Mouse (Mus musculus) NIH3T3 (cell line): ENCODE results near the gene Slc9a7.

Source experiments
- DNase-seq: peaks from one replicate; pipeline ENCODE4 v3.0.0-alpha.2; 2012; ENCODE audit warnings: low read depth

Gene Slc9a7

DNA sequence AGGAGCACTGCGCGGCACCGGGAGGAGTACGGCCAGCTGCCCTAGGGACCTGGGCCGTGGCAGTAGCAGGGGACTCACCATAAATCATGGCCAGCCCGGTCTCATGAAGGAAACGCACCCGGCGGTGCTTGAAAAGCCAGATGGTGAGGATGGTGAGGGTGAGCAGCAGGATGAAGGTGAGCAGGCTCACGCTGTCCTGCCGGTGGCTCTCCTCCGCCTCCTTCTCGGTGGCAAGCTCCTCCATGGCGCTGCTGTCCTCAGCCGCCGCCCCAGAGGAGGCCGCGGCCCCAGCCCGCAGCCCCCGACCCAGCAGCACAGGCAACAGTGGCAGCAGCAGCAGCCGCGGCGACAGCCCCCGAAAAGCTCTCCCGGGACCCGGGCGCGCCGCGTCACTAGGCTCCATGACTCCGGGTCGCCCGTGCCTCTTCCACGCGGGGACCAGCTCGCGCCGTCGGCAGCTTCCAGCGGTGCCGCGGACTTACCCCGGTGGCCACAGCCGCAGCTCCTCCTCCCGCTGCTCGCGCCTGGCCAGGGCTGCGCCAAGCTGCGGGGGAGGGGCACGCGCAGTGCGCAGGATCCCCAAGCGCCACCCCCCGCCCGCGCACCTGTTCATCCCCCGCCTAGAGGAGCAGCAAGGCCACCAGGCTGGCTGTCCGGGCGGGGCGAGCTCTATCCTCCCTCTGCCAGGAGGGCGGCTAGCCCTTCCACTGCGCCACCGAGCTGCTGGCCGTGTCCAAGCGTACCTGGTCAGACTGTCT, at the start of gene Slc9a7:
Gene Slc9a7, minus strand, starts transcription at position 526 of the 758 bp plus-strand sequence.
- DNase-seq, result no peak

DNA sequence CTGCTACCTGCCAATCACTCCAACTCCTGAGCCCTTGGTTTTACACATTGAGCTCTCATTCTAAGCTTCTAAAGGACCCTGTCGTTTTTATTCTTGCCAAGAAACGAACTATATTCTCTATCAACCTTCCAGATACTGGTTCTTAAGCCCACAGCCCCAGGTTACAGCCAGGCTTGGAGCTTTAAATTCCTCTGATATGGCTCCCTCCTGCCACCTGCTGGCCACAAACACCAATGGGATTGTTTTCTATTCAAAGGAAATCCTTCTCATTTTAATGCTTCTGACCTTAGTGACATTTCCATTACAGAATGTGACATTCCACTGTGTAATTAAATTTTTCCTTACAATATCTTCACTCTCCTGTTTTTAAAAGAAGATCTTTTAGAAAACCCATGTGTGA, 44.1 kb upstream of the Slc9a7 start:
- peak; percentile 47 for DNase-seq

DNA sequence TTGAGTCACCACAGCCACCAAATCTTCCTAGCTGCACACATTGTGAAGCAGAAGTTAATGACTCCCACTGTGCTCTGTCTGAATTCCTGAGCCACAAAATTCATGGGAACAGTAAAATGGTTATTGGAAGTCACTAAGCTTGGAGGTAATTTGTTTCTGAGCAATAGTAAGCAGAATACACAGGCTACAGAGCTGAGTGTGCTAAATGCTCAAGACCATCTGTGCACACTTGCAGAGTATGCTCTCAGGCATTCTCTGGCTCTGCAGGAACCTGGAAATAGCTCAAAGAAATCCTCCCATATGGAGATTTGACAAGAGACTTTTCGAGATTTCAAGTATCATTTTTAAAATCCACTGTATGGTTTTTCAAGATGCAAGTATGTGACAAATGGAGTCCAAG, 41.1 kb upstream of the Slc9a7 start:
- DNase-seq, result peak; percentile 10

DNA sequence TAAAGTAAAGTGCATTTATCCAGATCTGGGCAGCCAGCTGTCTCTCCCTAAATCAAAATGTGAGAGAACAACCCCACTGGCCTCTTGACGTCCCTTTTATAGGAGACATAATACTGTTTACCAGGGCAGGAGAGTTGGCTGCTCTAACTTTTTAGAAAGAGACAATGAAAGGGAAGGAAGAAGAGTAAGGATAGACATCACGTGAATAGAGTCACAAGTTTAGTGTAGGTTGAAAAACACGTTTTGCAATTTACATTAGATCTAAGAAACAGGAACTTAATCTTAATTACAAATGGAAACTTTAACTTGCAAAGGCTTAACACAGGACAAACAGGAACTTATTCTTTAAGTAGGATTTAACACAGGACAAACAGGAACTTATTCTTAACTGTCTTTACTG, 15.6 kb upstream of the Slc9a7 start:
- DNase-seq, result no peak

DNA sequence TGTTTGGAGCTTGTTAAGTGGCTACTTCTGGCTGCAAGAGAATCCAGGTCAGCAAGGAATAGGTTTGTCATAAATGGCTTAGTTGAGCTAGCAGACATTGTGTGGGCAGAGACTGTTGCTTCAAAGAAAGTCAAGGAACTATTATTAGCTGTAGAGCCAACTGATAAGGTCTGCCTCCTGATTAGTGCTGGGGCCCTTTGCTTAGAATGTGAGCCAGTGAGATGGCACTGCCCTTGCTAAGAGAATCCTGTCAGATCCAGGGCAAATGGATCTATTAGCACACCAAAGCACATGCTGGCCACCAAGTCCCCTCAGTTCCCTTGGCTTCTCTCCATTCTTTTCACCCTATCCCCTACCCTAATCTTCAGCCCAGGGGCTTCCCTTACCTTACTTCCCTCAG, 14.3 kb upstream of the Slc9a7 start:
- DNase-seq, result no peak

DNA sequence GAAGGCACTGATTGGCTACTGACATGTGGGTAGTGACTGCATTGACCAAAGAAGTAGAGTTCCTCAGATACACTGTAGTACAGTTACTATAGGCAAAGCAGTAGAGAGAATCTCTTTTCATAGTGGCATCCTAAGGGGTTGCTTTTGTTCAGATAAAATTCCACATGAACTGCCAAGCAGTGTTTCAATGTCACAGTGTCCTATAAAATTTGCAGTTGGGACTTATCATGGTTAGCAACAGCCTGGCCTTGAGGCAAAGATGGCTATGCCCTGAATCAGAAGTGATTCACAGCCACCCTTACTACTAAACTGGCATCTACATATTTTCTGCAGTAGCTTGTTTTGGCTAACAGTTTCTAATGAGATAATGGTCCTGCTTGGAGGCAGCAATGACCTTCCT, 11.7 kb upstream of the Slc9a7 start:
- no peak for DNase-seq

DNA sequence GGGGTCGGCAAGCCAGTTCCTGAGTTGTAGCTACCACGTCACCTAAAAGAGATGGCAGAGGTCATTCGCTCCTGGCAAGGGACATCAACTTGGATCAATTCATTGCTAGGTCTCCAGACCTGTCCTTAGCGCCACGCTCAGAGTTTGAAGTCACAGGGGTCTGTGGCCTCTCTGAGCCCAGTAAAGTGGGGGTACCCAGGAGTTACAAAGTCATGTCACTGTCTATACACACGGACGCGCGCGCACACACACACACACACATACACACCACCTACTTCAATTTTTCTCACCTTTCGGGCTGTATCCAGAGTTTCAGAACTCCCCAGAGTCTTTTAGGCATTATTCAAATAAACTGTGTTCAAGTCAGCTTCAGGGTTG, 422 bp upstream of the Slc9a7 start:
- no peak for DNase-seq

DNA sequence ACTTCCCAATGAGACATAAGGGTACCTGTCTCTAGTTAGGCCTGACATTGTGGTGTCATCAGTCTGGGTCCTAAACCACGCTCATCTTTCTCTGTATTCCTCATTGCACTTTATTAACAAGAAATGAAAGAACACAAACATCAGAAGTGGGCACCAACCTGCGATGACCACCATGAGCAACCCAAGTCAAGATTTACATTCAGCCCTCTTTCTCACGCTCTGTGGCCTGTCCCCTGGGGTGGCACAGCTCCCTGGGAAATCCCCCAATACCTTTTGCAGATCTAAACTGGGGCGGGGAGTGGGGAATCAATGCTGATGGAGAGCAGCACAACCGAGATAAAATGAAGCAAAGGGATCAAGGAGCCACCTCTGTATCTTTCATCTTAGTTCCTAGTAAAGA, 892 bp downstream of the Slc9a7 start:
- no peak for DNase-seq

DNA sequence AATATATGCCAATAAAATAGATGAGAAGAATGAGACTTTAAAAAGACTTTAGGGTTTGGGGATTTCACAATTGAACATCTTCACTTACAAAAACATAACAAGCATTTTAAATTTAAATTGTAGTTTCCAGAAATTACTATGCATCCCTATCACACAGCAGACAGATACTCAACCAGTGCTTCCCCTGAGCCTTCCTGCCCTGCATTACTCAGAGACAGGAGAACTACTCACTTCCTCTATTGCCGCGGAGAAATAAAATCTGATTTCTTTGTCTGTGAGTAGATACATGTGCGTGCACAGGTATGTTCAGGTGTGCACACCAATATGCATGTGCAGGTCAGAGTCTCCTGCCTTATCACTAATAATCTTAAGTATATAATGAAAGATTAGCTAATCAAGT, 2.9 kb downstream of the Slc9a7 start:
- no peak for DNase-seq

DNA sequence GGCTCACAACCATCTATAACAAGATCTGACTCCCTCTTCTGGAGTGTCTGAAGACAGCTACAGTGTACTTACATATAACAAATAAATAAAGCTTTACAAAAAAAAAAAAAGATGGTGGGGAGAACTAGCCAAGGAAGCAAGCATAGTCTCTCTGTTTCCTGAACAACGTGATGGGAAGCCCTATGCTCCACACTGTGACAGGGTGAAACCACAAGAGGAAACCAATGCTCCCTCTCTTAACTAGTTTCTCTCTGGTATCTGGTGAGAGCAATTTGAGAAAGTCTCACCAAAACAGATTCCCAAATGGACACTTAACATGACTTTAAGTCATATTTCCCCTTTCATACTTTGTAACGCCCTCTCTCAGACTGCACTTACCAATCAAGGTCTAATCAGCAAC, 5.4 kb downstream of the Slc9a7 start:
- no peak for DNase-seq

DNA sequence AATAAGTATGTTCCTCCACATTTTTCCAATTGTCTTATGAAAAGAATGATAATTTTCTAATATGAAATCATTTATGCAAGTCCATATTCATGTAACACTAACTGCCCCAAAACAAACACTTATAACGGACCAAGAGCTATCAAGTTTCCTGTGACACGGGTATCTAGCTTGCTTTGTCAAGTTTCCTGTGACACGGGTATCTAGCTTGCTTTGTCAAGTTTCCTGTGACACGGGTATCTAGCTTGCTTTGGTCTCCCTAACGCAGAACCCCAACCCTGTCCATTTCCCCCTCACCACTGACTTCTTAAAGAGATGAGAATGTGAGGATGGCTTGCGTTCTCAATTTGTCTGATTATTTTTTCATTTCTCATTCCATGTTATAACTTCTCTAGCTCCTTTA, 12.2 kb downstream of the Slc9a7 start:
- no peak for DNase-seq

DNA sequence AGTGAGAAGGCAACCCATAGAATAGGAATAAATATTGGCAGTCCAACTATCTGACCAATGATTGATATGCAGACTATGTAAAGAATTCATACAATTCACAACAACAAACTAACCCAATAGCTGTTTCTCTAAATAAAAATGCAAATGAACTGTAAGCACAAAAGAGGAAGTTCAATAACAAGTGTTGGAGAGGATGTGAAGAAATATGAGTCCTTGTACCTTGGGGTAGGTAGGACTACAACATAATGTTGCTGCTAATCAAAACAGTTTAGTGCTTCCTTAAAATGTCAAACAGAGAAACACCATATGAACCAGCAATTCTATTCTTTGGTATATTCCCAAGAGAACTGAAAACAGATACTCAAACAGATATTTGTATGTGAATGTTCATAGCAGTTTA, 17.8 kb downstream of the Slc9a7 start:
- no peak for DNase-seq

DNA sequence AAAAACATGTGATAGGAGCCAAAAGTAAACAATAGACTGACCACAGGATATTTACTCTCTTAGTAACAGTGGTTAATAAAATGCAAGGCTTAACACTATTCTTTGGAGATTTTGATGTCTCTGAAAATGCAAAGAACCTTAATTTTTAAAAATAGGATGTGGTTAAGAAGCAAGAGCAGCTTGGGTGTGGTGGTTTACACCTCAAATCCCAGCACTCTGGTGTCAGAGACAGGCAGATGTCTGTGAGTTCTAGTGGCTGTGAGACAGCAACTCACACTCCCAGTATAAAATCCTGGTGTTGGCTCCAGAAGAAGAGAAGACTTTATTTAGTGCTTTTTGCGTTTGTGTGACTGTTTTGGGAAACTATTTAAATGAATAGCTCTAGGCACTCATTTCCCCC, 19.6 kb downstream of the Slc9a7 start:
- DNase-seq, result no peak

DNA sequence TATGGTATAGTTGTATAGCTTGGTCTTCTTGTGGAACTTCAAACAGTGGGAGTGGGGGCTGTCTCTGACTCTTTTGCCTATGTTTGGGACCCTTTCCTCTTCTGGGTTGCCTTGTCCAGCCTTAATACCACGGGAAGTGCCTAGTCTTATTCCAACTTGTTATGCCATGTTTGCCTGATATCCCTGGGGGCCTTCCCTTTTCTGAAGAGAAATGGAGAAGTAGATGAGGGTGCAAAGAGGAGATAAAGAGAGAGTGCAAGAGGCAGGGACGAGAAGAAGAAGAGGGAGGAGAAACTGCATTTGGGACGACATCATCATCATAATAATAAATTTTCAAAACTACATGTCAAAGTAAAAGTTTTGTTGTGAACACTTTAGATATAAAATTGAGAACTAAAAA, 21.6 kb downstream of the Slc9a7 start:
- DNase-seq, result no peak

DNA sequence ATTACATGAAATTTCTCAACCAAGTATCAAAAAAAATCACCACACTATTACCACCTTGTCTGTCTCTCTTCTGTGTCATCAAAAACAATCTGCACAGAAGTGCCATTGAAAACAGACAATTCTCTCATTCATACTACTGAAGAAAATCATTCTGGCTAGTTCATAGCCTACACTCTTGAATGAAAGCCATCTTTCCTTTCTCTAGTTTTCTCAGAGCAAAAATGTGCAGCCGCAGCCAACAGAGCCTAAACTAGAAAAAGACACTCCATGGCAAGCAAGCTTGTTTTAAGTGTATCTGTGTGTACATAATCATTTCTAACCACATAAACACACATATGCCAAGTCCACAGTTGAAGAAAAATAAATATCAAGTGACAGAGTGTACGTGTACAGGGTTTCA, 27.2 kb downstream of the Slc9a7 start:
- DNase-seq, result no peak

DNA sequence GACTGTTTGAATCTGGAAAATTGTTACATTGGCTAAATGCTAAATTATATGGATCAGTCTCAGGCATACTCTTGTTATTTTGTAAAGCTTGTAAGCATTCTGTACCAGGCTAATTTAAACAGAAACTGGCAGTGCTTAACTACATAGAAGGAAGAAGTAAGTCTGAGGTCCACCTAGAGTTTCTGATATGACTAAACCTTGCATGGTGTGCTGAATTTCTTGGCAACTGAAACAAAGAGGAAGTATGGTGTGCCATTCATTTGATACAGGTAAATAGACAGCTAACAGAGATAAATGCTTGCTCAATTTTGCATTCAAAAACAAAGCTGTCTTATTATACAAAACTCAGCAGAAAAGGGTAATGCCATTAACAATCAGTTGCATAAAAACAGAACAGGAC, 63.5 kb downstream of the Slc9a7 start:
- no peak for DNase-seq

DNA sequence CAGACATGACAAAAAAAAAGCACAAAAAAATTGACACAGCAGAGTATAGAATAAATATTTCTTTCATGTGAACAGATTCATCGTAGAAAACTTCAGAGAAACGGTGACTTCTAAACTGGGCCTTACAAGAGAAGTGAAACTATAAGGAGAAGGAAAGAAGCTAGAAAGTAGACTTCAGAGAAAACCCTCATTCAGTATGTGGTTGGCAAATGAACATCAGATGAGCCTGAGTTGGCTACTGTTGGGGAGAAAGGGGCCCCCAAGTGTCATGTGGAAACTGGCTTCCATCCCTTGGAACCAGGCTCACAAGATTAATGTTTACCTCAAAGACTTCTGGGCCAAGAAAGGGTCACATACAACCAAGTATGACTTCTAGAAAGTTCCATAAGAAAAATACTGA, 70.1 kb downstream of the Slc9a7 start:
- no peak for DNase-seq

DNA sequence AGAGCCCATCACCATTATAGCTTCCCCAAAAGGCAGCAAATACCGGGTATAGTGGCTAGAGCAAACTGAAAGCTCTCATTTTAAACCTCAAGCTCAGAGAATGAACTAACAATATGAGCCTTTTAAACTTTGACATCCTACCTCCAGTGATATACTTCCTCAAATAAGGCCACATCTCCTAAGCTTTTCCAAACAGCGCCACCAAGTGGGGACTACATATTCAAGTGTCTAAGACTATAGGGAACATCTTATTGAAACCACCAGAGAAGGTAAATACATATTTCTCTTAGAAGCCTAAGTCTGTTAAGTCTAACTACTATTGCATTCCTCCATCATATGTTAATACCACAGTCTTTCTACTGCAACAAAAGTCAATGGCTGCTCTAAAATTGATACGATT, 106.0 kb downstream of the Slc9a7 start:
- no peak for DNase-seq

DNA sequence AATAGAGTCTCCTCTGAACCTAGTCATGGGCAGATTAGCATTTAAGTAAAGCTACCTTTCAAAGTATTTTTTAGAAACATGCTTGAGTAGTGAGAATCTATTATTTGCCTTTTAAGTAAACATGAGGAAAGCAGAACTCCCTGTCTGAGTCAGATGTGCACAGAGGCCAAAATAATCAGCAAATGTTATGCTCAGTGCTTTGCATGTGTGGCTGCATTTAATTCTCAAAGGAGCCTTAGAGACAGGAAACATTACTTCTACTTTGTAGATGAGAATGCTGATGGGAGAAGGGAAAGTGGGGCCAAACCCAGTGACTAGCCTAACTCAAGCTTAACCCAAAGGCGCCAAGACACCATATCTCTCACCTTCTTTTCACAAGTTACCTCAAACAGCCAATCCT, 114.8 kb downstream of the Slc9a7 start:
- no peak for DNase-seq

DNA sequence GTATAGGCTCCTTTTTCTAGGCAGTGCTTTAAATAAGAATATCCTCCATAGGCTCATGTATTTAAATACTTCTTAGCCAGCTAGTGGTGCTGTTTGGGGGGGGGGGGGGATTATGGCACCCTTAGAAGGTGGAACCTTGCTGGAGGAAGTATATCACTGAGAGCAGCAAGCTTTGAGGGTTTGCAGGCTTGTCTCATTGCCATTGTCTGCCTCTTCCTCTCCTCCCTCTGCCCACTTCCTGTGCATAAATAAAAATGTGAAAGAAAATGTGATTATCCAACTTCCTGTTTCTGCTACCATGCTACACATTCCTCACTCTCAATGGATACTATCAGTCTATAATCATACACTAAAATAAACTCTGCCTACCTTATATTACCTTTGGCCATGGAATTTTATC, 123.2 kb downstream of the Slc9a7 start:
- no peak for DNase-seq

DNA sequence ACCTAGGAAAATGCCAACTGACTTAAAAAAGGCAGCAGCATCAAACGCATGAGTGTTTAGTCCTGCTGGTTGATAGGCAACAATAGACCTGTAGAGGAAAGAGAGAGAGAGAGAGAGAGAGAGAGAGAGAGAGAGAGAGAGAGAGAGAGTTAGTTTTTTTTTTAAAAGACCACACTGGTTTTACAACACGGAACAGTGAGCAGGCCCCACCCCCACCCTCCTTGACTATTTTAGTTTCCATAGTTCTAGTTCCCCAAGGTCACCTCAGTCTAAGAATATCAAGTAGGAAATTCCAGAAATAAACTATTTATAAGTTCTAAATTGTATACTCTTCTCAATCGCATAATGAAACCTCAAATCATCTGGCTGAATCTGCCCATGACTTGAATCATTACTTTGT, 126.6 kb downstream of the Slc9a7 start:
- no peak for DNase-seq

DNA sequence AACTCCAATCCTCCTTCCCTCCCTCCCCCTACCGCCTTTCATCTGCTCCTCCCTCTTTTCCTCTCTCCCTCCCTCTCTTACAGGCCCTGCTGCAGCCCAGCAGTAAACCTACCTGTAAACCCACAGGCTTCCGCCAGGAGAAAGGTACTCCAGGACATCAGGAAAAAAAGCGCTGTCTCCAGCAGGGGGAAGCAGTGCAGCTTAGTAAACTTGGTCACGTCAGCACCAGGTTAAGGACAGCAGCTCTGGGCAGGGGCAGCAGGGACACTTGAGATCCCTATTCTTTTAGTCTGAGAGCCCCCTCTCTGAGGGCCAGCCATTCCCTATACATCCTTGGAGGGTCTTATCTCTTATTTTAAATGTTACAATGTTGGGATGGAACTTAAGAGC, 129.3 kb downstream of the Slc9a7 start:
- peak; percentile 68 for DNase-seq

DNA sequence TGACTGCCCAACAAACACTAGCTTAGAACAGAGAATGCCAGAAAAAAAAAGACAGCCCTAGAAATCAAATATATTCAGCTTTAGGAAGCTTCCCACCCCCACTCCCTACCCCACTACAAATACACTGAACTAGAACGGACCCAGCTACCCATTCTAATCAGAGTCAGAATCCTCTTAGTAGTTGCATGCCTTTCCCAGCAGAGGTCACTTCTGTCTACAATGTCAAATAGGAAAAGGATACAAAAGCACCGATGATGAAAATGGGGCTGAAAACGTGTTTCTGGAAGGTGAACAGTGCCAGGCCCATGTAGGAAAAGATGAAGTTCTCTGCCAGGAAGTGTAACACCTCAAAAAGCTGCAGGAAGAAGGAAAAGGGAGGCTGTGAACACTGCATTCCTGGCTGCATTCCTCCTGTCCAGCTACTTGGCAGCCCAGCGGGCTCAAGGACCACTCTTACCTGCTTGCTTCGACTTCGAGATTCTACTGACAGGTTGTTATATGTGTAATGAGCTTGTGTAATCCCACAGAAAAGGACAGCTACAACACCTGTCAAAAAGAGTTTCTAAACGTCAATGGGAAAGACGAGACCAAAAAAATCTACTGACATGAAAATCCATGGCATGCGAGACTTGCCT, 129.8 kb downstream of the Slc9a7 start:
- peak; percentile 19 for DNase-seq

DNA sequence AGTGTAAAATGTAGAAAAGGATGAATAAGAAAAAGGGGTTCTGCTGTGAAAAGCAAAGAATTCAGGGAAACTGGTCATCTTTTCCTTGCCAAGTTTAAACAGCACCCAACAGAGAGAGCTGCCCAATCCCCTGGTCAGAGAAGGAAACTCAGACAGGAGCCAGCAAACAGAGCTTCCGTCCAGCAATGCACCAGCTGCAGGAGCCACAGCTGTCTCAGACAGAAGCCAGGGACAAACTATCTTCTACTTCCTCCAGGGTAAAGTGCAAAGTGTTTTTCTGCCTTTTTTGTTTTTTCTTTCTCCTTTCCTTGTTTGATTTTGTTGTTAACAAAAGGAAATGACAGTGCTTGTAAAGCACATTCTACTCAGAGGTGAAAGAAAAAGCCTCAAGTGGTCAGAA, 131.3 kb downstream of the Slc9a7 start:
- DNase-seq, result no peak
